Mouse (Mus musculus) adrenal gland, adult 18-20 months (tissue): ENCODE results near the gene Cracr2a. TPM values are rescaled to one million over a fixed set of nuclear protein-coding genes. Genes with fewer than 3 reads are reported as not detected.

ENCODE experiments used
- DNase-seq, 2 experiments: peaks; one replicate each; pipeline ENCODE4 v3.0.0; 2021 to 2022; ENCODE audit warnings: low spot score in 2 of 2
- total RNA-seq, 2 experiments: library from RNA; stranded (reverse); gene quantifications; 1 replicate in 1 of 2; 2 replicates in 1 of 2; pipeline ENCODE4 v1.2.3; 2021

Cracr2a gene
- total RNA-seq, 2 experiments from 2014 or later, result 1.3 to 3.4 TPM

DNA sequence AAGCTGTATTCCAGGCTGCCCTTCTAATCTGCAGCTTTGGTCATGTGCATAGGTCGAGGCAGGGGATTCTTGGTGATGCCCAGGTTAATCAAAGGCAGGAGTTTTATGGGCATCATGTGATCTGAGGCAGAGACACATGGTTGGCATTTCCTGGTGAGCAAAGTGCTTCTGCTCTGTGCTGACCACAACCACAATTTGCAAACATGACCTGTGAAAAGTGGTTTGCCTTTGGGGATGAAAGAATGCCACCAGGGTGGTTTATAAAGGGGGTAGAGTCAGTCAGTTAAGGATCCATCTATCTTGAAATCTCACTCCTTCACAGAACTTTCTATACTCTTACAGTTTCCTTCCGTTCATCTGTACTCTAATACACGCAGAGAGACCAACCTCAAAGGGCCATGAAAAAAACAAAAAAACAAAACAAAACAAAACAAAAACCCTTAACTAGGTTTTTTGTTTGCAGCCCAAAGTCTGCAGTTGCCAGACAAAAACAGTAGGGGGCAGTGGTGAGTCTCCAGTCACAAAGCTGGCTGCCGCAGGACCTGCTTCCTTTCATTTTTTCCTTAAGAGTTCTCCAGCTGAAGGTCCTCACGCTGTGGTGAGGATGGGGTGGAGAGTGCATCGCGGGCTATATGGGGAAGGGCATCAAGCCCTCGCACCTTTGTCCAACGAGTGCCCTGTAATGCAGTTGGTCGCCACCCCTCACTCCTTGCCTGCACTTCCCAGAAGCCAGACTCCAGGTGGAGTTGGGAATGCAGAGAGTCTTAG lies 56.3 kb downstream of the Cracr2a start:
- DNase-seq, result peak in 1 of 2 experiments; percentile 11

DNA sequence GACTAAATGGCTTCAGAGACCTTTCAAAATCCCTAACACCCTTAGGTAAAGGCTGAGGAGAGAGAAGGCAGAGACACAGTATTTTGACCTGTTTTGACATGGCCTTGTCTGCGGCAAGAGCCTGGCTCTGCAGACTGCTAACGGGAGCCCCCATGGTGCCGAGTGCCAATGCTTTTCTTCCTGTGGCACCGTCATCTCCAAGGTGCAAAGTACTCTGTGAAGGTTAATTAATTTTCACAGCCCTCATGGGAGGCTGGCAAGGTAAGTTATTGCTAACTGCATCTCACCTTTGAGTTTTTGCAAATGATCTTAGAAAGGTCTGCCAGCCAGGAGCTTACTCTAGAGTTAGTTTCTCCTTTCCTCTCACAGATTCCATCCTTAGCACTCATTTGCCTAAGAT lies 57.5 kb downstream of the Cracr2a start:
- DNase-seq, result no peak

DNA sequence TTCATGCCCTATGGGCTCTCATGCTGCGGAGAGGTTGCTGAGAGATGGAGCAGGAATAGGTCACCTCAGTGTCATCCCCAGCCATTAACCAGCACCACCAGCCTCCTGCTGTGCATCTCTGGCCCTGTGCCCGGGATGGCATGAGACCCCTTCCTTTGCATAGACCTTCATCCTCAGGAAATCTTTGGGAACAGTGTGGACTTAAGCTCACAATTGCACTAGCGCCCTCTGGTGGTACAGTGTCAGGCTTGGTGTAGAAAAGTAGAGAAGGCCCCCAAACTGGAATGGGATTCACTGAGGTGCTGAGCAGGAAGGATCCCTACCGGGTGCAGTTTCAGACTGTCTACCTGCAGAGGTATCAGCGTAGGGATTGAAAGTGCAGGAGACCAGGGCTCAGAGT lies 64.0 kb downstream of the Cracr2a start:
- peak; percentile 53 to 57 for DNase-seq

DNA sequence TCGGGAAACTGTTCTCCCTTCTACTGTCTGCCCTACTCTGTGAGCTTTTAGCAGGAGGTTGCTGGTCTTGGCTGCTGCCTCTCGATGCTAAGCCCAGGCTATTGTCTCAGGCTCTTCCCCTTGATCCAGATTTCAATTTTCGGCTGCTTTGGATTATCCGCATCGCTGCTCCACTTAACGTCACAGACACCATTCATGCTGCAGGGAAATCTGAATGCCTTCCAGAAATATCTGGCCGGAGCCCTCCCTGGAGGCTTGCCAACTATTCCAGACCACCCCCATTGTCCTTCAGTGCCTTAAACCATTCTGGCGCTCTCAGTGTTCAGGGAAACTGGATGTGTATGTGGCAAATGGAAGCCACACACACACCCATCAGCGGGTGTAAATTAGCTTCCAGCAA lies 66.3 kb downstream of the Cracr2a start:
- no peak for DNase-seq

DNA sequence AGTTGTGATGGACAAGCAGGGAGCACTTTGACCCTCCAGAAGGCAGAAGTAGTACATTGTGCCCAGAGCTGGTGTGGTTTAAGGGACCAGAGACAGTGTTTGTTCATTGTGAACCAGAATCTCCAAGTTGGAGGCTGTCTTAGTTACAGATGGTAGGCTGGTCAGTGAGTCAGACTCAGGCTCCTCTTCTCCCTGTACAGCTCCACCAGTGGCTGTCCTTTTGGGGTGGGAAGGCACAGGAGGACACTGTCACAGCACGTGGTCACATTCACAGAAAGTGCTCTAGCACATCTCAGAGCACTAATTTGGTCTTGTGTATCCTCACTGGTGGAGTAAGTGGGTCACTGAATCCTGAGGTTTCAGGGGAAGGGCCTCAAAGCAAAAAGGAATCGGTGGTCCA lies 68.1 kb downstream of the Cracr2a start:
- no peak for DNase-seq

DNA sequence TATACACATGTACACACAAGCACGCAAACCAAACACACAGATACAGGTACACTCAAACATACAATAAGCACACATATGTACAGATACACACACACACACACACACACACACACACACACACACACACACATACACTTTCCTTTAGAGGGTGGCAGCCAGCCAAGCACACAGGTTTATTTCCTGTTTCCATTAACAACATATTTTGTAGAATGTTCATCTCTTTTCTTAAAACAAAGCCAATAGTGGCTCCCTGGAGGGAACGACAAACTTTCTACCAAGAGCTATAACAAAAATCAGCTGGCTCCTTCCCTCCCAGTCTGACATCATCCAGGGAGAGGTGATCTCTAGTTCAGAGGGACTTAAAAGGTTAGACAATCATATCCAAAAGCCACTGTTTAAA lies 73.7 kb downstream of the Cracr2a start:
- no peak for DNase-seq

DNA sequence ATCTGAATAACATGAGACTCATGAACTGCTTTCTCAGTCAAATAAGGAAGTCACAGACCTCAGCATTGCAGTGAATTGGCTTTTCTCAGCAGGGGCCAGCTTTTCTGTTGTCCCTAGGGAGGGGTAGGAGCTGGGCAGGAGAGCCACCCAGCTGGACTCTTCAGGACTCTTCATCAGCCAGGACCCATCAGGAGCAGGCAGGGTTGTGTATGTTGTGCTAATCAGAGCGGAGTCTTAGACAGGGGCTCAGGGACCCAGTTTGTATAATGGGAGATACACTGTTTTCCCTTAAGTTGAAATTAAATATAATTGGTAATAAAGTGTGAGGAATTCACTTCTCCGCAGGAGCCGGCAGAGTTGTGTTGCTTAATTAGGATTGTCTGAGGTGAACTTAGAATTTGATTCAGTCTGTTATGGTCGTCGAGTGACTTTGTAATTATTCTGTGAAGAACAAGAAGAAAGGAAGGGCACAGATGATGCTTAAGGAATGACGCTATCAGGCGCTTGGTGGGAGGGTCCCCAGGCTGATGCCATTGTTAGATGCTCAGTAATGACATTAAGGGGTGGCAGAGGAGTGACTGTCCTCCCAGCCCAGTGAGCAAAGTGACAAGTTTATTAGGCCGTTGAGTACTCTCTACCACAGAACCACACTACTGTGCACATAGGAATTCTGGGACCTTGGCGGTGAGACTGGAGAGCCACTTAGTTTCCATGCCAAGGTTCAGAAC lies 74.5 kb downstream of the Cracr2a start:
- no peak for DNase-seq

DNA sequence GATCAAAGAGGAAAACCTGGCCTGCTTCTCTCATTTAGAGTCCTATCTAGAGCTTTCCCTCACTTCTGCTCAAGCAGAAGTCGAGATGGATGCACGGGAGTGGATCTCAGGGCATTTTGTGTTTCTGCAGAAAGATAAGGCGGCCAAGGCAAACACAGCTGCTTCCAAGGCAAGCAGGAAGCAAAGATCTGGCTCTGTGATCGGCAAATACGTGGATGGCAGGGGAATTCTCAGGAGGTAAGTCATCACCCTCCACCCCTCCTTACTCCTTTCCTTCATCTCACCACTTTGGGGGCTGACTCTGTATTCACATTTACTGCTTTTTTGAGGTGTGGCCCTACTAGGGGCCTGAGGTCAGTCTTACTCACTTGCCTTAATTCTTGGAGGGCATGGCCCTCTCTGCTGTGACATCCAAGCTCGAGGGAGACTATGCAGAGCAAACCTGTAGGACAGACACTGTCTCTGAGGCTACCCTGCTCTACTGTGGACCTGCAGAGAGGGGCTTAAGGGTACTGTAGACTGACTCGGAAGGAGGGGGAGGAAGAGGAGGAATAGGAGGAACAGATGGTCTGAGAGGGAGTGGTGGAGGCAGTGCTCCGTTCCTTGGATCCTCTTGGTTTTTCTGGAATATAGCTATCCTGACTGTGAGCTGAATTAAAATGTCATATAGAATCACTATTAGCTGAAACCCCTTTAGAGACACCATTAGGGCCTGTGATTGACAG lies 80.1 kb downstream of the Cracr2a start:
- DNase-seq, result no peak

DNA sequence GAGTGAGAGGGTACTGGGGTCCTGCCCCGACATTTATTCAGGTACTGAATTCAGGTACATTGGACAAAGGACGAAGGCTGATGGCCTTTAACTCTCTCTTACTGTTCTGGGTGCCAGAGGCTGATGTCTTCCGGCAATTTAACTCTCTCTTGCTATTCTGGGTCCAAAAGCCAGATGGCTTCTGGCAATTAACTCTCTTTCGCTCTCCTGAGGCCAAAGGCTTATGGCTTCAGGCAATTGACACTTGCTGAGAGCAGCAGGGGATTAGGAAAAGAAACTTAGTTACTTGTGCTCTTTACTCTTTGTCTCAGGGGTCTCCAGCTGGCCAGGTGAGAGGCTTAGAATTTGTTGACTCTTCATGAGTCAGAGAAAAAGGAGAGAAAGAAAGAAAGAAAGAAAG lies 94.8 kb downstream of the Cracr2a start:
- no peak for DNase-seq

DNA sequence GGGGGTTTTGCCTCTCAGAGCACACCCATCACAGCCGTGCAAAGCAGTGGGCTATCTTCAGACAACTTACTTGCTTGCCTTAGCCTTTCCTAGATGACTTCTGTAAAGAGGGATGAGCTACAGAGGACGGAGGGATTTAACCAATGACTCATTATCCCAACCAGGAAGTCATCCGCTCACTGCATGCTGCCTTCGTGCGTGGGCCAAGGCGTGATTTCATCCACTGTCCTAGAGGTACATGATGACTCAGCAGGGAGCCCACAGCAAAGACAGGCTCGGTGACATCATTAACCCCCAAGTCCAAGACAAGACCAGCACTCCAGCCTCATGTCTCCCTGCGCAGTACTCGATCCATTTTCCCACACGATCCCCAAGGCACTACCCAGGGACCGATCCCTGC lies 96.0 kb downstream of the Cracr2a start:
- no peak for DNase-seq

DNA sequence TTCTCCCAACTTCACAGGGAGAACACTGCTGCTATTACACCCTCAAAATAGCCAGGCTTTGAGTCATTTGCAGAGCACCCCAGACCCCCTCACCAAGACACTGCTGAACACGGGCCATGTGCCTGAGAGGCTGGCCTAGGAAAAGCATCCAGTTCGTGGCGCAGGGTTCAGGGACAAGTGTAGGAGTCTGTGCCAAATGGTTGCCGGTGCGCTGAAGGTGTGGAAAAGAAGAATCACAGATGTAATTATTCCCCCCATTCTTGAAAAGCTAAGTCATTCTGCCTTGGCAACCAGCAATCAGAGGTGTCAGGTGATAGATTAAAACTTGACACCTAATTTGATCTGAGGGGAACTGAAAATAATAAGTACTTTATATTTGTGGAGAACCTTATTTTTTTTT lies 98.3 kb downstream of the Cracr2a start:
- no peak for DNase-seq

DNA sequence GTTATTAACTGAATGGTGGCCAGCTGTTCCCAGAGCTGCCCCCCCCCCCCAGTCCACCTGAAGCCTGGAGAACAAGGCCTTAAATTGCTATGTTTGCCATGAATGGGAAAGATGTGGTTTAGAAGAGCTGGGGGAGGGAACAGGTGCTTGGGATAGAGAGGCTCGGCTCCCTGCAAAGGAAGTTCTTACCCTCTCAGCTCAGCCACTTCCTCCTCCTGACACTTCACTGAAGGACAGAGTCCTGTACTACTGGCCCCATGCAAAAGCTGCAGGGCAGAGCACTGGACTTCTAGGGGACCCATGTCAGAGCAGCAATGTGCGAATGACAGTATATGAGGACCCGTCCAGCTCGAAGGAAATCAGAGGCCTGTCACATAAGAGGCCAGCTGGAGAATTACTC lies 98.8 kb downstream of the Cracr2a start:
- DNase-seq, result no peak

DNA sequence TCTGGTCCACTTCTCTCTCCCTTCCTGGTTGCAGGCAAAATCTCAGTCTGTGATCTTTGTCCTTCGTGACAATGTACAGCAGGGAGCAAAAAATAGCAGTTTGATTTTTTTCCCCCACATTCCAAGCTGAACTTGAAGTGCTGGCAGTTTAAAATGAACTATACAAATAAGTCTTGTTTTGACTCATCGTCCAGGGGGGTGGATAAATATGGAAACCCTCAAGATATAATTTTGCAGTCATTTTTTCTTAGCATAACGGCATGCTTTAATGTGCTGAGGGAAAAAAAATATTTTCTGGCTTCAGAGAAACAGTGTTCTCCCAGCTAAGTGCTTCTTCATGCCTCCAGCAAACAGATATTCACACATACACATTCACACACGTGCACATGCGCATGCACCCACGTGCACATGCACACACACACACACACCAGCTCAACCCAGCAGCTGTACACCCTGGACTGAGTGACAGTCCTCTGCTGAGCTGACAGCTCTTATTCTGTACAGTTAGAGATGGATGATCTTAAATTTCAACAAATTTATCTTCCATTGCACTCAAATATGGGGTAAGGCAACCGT lies 100.7 kb downstream of the Cracr2a start:
- DNase-seq, result no peak

DNA sequence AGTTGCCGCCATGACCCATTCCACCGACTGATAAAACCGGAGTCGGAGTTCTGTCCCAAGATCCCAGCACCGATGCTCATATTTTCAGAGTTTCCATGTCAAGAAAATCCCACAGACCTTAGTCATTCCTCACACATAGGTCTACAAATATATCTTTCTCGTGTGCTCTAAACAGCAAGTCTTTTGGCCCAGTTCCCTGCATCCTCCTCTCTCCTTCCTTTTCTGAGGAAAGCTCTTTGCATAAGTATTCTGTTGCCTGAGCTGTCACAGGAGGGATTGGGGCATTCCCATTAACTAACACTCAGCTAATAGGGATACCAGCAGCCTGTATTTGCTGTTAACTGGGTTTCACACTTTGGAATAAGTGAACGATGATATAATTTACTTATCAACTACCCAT lies 102.1 kb downstream of the Cracr2a start:
- DNase-seq, result no peak

DNA sequence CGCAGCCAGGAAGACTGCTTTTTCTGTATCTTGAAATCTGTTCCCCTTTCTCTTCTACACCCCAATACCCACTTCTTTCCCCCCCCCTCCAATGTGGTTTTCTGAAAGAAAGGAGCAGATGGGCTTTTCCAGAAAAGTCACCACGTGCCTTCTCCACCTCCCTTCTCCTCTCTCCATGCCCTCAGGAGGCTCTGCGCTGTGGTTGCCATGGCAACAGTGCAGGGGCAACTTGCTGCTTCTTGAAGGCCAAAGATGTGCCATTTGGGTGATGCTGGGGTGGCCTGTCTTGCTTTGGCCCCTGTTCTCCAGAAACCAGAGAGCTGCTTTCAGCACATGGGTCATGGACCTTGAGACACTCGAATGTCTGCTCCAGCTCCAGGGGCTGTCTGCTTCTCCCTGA lies 108.2 kb downstream of the Cracr2a start:
- no peak for DNase-seq

DNA sequence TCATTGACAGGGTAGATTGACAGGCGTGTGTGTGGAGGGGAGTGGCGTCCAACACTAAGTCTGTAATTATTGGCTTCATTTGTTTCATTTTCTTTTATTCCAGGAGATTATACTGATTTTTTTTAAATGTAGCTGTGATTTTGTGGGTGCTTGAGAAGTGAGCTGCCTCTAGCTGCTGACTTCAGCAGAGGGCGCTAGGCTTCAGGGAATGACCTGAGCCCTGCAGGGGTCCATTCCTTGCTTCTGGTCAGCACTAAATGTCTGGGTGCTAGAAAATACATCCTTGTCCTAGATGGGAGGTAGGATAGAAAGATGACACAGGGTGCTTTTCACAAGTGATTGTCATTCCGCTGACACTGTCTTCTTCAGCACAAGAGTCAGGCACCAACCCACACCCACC lies 108.9 kb downstream of the Cracr2a start:
- no peak for DNase-seq

DNA sequence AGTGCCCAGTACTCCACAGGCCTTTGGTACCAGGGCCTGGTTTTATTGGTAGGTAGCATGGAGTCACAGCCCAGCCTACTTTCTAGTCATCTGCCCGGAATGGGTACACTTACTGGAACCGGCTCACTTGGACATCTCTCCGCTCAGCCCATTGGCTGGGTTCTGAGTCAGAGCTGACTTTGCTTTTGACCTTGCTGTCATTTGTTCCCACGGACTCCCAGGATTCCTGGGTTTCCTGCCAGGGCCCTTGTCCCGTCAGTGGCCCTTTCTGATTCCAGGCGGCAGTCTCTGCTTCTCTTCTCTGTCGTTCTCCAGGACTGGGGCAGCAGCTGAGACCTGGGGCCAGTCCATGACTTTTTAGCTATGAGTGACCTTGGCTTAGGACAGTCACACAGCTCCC lies 110.9 kb downstream of the Cracr2a start:
- peak; percentile 30 to 42 for DNase-seq

DNA sequence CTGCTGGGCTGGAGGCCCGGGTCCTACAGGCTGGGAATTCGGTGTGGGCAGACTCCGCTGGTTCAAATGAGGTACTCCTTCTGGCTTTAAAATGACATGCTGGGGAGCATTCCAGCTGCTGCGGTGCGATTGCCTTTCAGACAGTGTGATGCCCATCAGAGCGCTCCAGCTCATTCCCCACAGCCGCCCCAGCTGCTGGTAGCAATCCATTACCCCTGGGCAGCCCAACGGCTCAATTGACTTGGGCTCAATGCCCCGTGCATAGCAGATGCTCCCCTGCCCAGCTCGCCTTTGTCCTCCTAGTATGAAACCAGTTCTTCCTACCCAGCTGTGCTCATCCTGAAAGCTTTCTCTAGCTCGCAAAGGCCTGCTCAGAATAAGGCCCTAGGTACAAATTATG lies 115.7 kb downstream of the Cracr2a start:
- no peak for DNase-seq

DNA sequence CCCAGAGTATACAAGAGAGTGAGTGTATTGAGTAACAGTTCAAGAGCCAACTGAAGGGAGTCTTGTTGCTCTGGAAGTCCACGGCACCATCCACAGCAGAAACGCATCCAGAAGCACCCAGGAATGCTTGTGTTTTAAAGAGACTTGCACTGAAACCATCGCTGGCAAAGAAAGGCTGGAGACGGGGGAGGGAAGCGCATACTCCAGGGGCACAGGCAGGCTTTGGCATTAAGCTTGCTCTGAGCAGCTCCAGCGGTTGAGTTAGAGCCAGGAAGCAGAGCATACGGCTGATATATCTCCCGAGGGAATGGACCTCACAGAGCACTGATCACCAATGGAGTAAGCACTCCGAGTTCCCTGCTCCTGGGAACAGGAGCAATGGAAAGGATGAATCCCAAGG lies 117.2 kb downstream of the Cracr2a start:
- no peak for DNase-seq

DNA sequence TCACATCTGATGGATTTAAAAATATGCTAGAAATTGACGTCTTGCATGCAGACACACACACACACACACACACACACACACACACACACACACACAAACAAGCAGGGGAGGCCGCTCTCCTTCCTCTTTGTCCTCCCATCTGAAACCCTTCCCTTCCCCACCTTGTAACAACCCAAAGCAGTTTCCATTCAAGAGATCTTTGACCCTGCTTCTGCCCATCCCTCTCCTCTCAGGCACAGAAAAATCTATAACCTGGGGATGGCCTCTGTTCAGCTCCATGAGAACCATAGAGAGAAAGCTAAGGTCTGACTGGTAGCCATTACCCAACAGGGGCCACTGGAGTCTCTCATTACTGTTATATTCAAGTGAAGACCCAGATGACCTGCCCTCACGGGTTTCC lies 117.9 kb downstream of the Cracr2a start:
- DNase-seq, result no peak

DNA sequence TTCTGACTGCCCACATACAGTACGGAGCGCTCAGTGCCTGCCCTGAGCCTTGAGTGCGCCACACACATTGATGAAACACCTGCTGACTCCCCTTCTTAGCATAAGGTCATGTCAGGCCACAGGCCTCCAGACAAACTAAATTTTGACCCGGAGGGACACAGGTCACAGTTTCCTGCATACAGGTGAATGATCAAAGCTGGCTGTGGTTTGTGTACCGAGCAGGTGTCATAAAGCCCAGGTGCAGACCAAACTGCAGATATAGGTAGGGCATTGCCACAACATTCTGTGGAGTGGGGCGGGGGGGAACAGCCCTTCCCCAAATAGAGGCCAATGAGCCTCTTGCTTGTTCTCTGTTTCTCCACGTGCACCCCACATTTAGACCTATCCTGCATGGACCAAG lies 119.6 kb downstream of the Cracr2a start:
- no peak for DNase-seq

DNA sequence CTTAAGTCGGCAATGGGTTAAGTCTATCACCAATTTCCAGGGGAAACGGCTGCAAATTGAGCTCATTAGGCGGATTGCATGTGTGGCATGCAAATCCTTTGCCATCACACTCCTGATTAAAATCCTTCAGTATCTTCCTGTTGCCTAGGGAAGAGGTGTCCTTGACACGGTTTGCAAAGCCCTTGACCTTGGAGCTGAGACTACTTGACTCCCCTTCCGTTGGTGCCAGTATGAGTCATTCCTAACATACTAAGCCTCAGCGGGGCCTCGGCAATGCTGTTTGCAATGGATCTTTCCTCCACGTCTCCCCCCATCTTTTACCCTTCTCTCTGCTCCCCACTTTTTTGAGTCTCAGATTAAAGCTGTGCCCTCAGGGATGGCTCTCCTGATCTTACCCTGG lies 122.4 kb downstream of the Cracr2a start:
- no peak for DNase-seq
